Mouse (Mus musculus) liver, embryonic 16.5 days (tissue): ENCODE measurements around the gene Gm9573. TPM values are rescaled to one million over a fixed set of nuclear protein-coding genes. Genes with fewer than 3 reads are reported as not detected.

ENCODE experiments used
- ATAC-seq: fragments of 200-750 bp; cut with Nextera tagmentation; 2 replicates; pipeline ENCODE4 v1.8.0; 2017; ENCODE audit warnings: low read depth, mild to moderate bottlenecking, moderate number of reproducible peaks, moderate library complexity
- H3K27ac ChIP-seq: fragments of 300-500 bp; sonication (generic); 2 replicates; pipeline ENCODE4 v1.5.1; 2014; ENCODE audit warnings: mild to moderate bottlenecking, low read length
- H3K27me3 ChIP-seq: fragments of 300-500 bp; sonication (generic); 2 replicates; pipeline ENCODE4 v1.6.1; 2014; ENCODE audit warnings: low read depth, low read length, mixed read lengths; ENCODE audit not compliant: control insufficient read depth, insufficient read depth
- H3K36me3 ChIP-seq: fragments of 300-500 bp; sonication (generic); 2 replicates; pipeline ENCODE4 v1.6.1; 2014; ENCODE audit warnings: mild to moderate bottlenecking; ENCODE audit not compliant: control insufficient read depth, insufficient read depth
- H3K4me1 ChIP-seq: fragments of 300-500 bp; sonication (generic); 2 replicates; pipeline ENCODE4 v1.6.1; 2014; ENCODE audit warnings: low read depth, low read length, mixed read lengths; ENCODE audit not compliant: control insufficient read depth
- H3K4me2 ChIP-seq: fragments of 300-500 bp; sonication (generic); 2 replicates; pipeline ENCODE4 v1.6.1; 2014; ENCODE audit warnings: low read depth, low read length, mixed read lengths
- H3K4me3 ChIP-seq: fragments of 300-500 bp; sonication (generic); 2 replicates; pipeline ENCODE4 v1.5.1; 2014; ENCODE audit warnings: low read depth, mild to moderate bottlenecking, low read length
- H3K9ac ChIP-seq: fragments of 300-500 bp; sonication (generic); 2 replicates; pipeline ENCODE4 v1.6.1; 2014; ENCODE audit warnings: low read depth, low read length
- H3K9me3 ChIP-seq: fragments of 300-500 bp; sonication (generic); replicated peaks from 2 replicates; pipeline ENCODE4 v1.6.1; 2016; ENCODE audit warnings: low read length; ENCODE audit not compliant: control insufficient read depth
- WGBS: fragments of 180-500 bp; shearing (Covaris S2); extraction: QIAGEN DNeasy Blood & Tissue Kit; methylation state at CpG from one replicate; pipeline ENCODE4 v1.1.7; 2014; ENCODE audit not compliant: insufficient replicate concordance; 5-methylcytosine and 5-hydroxymethylcytosine counted together
- polyA plus RNA-seq: library from polyadenylated mRNA; unstranded; fragments of >200 nt; fragmentation: Nextera tagmentation; extraction: Ambion mirVana; gene quantifications from 2 replicates; pipeline ENCODE4 v1.2.1, GENCODE M21; 2015

The Gm9573 gene
- polyA plus RNA-seq, 1 experiment from 2014 or later, result not detected

DNA sequence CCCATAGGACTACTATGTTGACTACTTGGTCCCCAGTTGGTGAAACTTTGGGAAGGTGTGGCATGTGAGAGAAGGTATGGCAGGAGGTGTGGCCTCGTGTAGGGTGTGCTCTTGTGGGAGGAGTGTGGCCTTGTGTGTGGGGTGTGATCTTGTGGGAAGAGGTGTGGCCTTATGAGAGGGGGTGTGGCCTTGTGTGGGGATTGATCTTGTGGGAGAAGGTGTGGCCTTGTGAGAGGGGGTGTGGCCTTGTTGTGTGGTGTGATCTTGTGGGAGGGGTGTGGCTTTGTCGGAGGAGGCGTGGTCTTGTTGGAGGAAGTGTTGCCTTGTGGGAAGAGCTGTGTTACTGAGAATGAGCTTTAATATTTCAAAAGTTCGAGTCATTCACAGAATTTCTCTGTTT, 9.3 kb downstream of the Gm9573 start:
- Histone ChIP-seq H3K9me3 (no peaks in the 10 kb centered on the region), H3K36me3 (no peaks in the 10 kb centered on the region), H3K4me2 (no peak overlapping the region), H3K27me3 (no peaks in the 10 kb centered on the region), H3K4me3 (no peak overlapping the region), H3K4me1 (no peaks in the 10 kb centered on the region), H3K27ac (no peak overlapping the region), H3K9ac (no peak overlapping the region)
- no peak for ATAC-seq
- 56% methylated on average over 4 of the region's 4 CpGs for WGBS

DNA sequence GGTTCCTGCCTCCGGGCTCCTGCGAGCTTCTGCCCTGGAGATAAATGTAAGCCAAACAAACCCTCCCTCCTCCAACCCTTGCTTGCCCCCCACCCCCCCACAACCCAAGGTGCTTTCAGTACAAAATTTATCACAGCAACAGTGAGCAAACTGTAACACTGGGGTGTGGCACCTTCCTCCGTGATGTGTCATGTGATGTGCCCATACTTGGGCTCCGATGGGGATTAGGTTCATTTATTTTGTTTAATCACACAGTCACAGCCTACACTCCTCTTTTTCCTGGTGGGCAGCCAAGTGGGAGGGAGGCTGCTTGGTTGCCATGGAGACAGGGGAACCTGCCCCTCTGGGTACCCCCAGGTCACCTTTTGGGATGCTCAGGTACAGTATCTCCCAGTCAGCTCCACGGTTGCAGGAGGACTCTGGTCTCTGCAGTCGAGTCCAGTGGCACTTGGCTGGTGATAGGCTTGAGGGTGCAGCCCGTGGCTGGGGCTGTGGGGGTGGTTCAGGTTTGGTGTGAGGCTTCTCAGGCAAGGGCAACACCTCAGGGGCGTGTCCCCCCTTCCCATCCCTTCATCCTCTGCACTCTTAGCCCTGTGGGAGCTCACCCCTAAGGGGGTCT, 24.6 kb downstream of the Gm9573 start:
- Histone ChIP-seq H3K36me3 (no peaks in the 10 kb centered on the region), H3K4me2 (no peak overlapping the region), H3K9me3 (no peaks in the 10 kb centered on the region), H3K9ac (no peak overlapping the region), H3K27ac (no peak overlapping the region), H3K27me3 (no peaks in the 10 kb centered on the region), H3K4me1 (no peaks in the 10 kb centered on the region), H3K4me3 (no peak overlapping the region)
- ATAC-seq, result no peak
- WGBS, result 39% methylated on average over 8 of the region's 8 CpGs

DNA sequence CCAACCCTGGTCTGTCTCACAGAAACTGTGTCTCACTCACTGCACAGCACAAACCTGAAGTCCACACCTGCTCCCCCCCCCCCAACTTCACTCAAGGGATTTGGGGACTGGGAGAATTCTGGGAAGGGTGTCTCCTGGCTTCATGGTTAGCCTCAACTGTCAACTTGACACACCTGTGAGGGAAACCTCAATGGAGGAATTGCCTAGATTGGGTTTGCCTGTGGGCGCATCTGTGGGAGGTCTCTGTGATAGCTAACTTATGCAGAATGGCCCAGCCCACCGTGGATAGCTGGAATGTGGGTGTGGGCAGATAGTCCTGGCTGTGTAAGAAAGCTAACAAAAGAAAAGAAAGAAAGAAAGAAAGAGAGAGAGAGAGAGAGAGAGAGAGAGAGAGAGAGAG, 25.2 kb downstream of the Gm9573 start, which contains the start of gene Sfta2:
Gene Sfta2, plus strand, starts transcription at position 301 of the 400 bp plus-strand sequence.
- no peak for ATAC-seq
- Histone ChIP-seq H3K4me1 (no peaks in the 10 kb centered on the region), H3K9me3 (no peaks in the 10 kb centered on the region), H3K27me3 (no peaks in the 10 kb centered on the region), H3K4me3 (no peak within 1 kb of the TSS), H3K27ac (no peak within 1 kb of the TSS), H3K36me3 (no peaks in the 10 kb centered on the region), H3K4me2 (no peak within 1 kb of the TSS), H3K9ac (no peak within 1 kb of the TSS)
- WGBS, result 52% methylated on average over 2 of the region's 2 CpGs

DNA sequence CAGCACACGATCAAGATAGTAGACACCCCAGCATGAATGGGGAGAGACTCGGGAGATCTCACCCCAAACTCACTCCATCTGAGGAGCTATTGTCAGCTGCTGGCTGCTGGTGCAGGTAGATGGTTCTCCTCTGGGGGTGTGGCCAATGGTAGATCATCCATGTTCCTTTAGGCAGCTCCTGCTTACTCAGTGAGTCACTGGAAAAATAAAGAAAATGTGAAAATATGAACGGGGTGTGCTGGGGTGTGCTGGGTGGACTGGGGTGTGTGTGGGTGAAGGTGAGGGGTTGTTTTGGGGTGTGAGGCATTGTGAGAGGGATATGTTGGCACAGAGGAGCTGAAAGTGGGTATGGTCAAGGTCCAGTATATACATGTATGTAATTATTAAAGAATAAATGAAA, 29.0 kb downstream of the Gm9573 start:
- Histone ChIP-seq H3K4me3 (no peak overlapping the region), H3K9ac (no peak overlapping the region), H3K27ac (no peak overlapping the region), H3K4me1 (no peaks in the 10 kb centered on the region), H3K9me3 (no peaks in the 10 kb centered on the region), H3K4me2 (no peak overlapping the region), H3K36me3 (no peaks in the 10 kb centered on the region), H3K27me3 (no peaks in the 10 kb centered on the region)
- WGBS, result 73% methylated on average over 3 of the region's 3 CpGs
- no peak for ATAC-seq

DNA sequence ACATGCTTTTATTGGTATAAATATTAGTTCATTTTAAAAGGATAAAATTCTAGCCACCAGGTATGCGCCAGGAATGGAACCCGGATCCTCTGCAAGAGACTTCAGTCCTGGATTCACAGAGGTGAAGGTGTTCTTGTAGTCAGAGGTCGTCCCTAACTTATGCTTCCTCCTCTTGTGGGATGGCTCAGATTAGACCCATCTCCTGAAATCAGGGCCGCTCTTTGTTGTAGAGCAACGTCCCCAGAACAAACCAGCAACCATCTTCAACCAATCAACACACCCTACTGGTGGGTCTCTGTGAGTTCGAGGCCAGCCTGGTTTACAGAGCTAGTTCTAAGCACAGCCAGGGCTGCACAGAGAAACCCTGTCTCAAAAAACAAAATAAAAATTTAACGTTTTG, 32.0 kb downstream of the Gm9573 start:
- H3K27me3 ChIP-seq, result no peaks in the 10 kb centered on the region
- no peak for ATAC-seq

DNA sequence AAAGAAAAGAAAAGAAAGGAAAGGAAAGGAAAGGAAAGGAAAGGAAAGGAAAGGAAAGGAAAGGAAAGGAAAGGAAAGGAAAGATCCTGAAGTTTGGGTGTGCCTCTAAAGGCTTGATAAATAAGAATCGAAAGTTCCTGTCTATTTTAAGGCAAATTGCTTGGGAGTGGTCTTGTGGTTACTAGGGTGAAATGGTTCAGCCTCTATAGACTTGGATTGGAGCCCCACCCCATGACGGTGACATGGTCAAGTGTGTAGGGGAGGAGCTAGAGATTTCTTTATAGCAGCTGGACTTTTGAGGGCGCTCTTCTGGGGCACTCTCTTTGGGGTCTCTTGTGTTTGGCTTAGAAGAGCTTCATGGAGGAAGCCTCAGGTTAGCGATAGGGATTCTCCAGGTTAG, 32.7 kb downstream of the Gm9573 start:
- H3K9me3 ChIP-seq, result no peaks in the 10 kb centered on the region
- no peak overlapping the region for H3K4me3 ChIP-seq
- 20% methylated on average over 4 of the region's 4 CpGs for WGBS
- H3K4me1 ChIP-seq, result no peaks in the 10 kb centered on the region
- no peaks in the 10 kb centered on the region for H3K27me3 ChIP-seq
- ATAC-seq, result no peak
- H3K9ac ChIP-seq, result no peak overlapping the region
- H3K36me3 ChIP-seq, result no peaks in the 10 kb centered on the region
- H3K4me2 ChIP-seq, result no peak overlapping the region
- H3K27ac ChIP-seq, result no peak overlapping the region

More for the DNA sequence above, 32.0 kb downstream of the Gm9573 start:
- Histone ChIP-seq H3K4me2 (no peak overlapping the region), H3K4me3 (no peak overlapping the region), H3K9me3 (no peaks in the 10 kb centered on the region), H3K36me3 (no peaks in the 10 kb centered on the region), H3K4me1 (no peaks in the 10 kb centered on the region), H3K9ac (no peak overlapping the region), H3K27ac (no peak overlapping the region)
- WGBS, result 60% methylated on average over 7 of the region's 7 CpGs

DNA sequence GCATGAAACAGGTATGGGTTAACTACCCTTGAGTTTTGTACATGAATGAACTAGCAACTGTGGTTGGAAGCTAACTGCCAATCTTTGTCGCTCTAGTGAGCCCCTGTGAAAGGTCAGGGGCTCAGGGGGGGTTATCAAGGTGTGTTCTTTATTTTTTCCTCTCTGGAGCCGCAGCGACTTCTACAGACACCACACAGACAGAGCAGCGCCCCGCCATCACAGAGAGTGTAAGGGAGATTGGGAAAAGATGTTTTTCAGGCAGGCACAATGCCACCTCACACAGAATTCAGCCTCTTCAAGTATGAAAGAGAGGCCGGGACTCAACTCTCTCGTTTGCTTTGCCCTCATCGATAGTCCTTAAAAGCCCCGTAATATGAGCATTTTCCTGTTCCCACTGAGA, 34.3 kb downstream of the Gm9573 start:
- no peaks in the 10 kb centered on the region for H3K9me3 ChIP-seq
- no peaks in the 10 kb centered on the region for H3K4me1 ChIP-seq
- no peak for ATAC-seq
- WGBS, result 72% methylated on average over 9 of the region's 9 CpGs
- no peak overlapping the region for H3K4me2 ChIP-seq
- H3K9ac ChIP-seq, result no peak overlapping the region
- no peaks in the 10 kb centered on the region for H3K36me3 ChIP-seq
- no peaks in the 10 kb centered on the region for H3K27me3 ChIP-seq
- no peak overlapping the region for H3K4me3 ChIP-seq
- no peak overlapping the region for H3K27ac ChIP-seq

DNA sequence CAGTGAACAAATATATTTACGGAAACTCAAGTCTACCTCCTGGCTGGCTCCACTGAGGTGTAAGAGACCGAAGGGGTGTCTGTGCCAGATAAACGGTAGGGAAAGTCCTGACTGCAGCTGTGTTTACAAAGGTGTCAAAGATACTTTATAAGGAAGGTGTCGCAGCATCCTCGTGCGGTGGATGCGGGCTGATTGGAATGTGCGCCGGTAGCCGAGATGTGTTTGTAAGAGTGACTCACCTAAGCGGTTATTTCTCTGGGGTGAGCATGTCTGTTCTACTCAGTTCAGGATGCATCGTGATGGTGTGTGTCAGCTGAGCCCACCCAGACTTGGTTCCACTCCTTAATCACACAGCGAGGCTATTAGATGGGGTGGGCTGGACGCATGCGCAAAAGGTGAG, 34.7 kb downstream of the Gm9573 start:
- Histone ChIP-seq H3K27ac (no peak overlapping the region), H3K9me3 (no peaks in the 10 kb centered on the region), H3K36me3 (no peaks in the 10 kb centered on the region), H3K27me3 (no peaks in the 10 kb centered on the region), H3K4me2 (no peak overlapping the region), H3K9ac (no peak overlapping the region), H3K4me1 (no peaks in the 10 kb centered on the region), H3K4me3 (no peak overlapping the region)
- no peak for ATAC-seq
- 84% methylated on average over 15 of the region's 15 CpGs for whole genome bisulfite sequencing

DNA sequence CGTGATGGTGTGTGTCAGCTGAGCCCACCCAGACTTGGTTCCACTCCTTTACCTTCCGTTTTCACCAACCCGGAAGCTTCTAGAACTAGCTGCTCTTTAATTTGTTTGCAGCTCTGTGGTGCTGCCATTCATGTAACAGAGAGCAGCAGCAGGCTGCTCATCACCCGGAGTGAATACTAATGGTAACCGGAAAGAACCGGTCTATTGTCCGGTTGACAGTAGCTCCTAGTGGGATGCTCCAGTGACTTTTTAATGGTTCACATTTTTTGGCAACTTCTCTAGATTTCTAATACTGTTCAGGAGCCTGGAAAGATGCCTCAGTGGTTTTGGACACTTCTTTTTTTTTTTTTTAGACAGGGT, 35.2 kb downstream of the Gm9573 start:
- H3K36me3 ChIP-seq, result no peaks in the 10 kb centered on the region

More for the DNA sequence above, 35.2 kb downstream of the Gm9573 start:
- no peaks in the 10 kb centered on the region for H3K27me3 ChIP-seq
- no peak overlapping the region for H3K27ac ChIP-seq
- no peak overlapping the region for H3K9ac ChIP-seq
- no peaks in the 10 kb centered on the region for H3K9me3 ChIP-seq
- 87% methylated on average over 7 of the region's 7 CpGs for WGBS
- H3K4me2 ChIP-seq, result no peak overlapping the region
- H3K4me3 ChIP-seq, result no peak overlapping the region
- no peak for ATAC-seq
- H3K4me1 ChIP-seq, result no peaks in the 10 kb centered on the region
